Mouse (Mus musculus): Measurements from ENCODE around the gene Trap1.

DNA sequence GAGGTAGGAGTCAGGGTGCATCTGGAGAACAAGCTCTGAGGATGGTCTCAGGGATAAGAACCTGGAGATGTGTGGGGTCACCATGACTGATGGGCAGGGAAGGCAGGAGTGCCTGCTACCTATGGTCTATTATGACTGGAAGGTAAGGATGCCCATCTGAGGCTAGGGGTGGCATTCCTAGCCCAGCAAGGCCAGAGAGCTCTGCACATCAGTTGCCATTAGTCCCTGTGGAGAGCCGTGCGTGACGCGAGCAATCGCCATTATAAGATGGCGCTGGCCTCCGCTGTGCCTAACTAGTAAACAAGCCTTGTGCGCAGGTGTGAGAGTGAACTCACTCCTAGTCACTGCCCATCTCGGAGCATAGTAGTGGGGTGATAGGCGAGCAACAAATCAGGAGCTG, 47.1 kb downstream of the Trap1 start:
- no peak for TF ChIP-seq POLR2A (IDR thresholded peaks at IDR 0.05; ENCODE audit: low read depth, low read length)
- TF ChIP-seq CTCF (IDR thresholded peaks at IDR 0.05; ENCODE audit: borderline replicate concordance, insufficient read depth, low read length), result no peak
